Mouse (Mus musculus): ENCODE results near the gene Arhgap32. TPM values are rescaled to one million over a fixed set of nuclear protein-coding genes. Genes with fewer than 3 reads are reported as not detected.

Gene Arhgap32
- total RNA-seq, 1 experiment from 2014 or later = 0.23 TPM

DNA sequence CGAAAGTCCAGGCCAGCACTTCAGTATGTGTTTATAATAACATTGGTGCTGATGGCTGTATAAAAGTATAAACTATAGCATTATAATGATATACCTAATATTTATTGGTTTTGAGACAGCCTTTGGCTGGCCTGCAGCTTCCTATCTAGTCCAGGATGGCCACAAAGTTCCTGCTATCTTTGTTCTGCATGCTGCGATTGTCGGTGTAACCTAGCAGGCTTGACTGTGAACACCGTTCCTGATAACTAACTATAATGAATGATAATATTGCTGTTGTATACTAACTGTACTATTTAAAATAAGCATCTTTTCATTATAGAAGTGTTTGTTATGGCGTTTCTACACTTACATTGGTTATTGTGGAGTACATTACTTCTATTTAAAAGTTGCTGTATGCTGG lies 124.5 kb downstream of the Arhgap32 start:
- ATAC-seq (ENCODE audit: extremely low read depth, insufficient number of reproducible peaks, low FRiP score, poor library complexity, severe bottlenecking) = no peak

DNA sequence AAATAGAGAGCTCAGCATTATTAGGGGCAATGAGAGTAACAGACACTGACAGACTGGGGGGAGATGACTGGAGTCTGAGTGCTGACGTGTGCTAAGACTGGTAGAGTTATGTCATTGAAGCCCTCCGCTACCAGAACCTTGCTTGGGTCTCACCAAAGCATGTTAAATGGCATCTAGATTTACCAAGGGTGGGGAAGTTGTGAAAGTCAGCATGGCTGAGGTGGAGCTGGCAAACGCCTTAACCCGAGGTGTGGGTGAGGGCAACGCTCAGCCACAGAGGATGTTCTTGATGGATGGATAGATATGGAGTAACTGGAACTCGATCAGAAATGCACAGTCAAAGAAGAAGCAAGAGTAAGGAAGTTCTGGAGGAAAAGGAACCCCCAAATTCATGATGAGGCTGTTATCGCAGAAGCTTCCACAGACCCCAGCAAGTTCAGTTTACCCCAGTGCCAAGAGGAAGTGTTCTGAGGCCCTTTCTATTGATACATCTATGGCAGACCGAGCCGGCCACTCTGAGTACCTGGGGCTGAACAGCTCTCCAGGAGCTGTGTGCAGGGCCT lies 125.8 kb downstream of the Arhgap32 start:
- ATAC-seq (ENCODE audit: extremely low read depth, insufficient number of reproducible peaks, low FRiP score, poor library complexity, severe bottlenecking) = no peak

DNA sequence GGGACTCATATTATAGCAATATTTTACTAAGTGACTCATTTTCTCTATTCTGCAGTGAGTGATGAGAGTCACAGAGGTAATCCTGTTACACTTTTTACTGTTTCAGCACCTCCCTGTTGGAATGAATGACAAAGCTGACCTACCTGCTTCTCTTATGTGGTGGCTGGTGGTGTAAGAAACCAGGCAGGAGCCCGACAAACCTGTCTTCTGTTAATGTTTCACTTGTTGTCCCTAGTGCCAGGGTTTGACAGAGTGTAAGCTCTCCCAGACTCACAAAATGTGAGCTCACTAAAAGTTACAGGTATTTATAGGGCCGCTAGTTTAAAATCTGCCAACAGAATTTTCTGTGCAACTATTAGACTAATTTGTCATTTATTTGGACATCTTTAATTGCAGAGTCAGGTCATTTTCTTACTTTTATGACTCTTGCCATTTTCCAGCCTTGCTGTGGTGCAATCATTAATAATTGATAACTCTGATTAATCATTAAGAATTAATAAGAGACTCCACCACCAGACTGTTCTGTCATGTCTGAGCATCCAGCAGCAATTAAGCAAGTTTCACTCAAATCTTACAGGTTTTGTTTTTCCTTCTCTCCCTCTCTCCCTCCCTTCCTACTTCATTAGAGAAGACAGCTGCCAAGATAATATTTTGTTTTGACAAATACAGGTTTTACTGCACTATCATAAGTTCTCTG lies 127.1 kb downstream of the Arhgap32 start:
- no peak for ATAC-seq (ENCODE audit: extremely low read depth, insufficient number of reproducible peaks, low FRiP score, poor library complexity, severe bottlenecking)

DNA sequence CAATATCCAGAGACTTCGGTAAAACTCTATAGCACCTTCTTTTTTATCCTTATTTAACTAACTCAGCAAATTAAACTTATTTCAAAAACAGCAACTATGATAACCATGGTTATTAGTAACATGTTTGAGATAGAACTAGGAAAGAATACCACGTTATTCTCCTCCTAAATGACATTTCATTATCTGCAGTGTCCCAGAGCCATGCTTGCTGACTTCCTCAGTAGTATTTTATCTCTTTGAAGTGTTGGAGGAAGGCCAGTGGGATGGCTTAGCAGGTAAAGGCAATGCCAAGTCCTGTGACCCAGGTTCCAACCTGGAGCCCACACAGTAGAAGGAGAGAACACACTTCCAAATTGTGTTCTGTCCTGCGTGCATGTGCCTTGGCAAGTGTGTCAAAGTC lies 129.3 kb downstream of the Arhgap32 start:
- no peak for ATAC-seq (ENCODE audit: extremely low read depth, insufficient number of reproducible peaks, low FRiP score, poor library complexity, severe bottlenecking)

DNA sequence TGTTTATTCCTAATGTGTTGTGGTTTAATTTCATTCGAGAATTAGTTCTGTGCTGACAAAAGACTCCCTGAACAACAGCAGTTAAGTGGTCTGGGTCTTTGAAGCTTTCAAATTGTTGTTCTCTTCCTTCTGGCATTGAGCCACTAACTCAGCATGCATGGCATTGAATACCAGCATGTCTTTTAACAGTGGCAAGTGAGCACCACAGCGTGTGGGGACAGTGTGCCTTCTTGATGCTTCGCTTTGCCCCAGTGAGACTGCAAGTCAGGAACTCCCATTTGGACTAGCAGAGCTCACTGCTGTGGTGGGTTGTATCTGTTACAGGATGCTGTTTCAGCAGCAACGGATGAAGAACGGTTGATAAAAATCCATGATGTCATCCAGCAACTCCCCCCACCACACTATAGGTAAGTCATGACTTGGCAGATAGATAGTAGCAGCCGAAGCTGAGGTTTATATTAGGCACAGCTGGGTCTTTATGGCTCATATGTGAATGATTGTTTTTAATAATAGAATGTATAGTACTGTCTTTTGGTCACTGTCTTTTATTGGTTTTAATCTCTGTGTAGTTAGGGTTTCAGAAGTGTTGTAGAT lies 130.3 kb downstream of the Arhgap32 start:
- ATAC-seq (ENCODE audit: extremely low read depth, insufficient number of reproducible peaks, low FRiP score, poor library complexity, severe bottlenecking) = no peak

DNA sequence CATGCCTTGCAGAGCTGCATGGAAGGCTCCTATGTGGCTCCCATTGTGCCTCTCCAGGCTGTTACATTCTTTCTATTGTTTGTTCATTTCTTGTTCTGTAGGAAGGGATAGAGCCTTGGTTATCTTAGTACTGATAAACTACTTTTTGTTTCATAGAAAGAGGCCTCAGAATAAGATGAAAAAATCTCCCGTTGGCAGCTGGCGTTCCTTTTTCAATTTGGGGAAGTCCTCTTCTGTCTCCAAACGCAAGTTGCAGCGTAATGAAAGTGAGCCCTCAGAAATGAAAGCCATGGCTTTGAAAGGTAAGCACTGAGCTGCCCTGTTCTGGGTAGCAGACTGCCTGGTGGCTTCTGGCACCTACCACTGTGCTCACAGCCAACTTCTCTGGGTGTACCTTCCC lies 134.6 kb downstream of the Arhgap32 start:
- no peak for ATAC-seq (ENCODE audit: extremely low read depth, insufficient number of reproducible peaks, low FRiP score, poor library complexity, severe bottlenecking)

DNA sequence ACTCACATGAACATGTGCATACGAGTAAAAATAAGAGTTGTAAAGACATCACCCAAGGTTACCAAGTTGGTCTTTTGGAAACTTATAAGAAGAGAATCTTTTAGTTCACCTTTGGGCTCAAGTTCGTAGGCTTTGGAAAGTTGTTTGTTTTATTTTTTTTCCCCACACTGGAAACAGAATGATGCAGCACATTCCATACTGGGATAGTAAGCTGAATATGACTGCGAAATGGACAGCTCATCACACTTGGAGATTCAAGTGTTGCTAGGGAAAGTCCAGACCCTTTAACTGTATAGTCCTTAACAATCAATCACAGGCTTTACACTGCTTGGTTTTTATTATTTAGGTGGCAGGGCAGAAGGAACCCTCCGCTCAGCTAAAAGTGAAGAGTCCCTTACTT lies 137.8 kb downstream of the Arhgap32 start:
- no peak for ATAC-seq (ENCODE audit: extremely low read depth, insufficient number of reproducible peaks, low FRiP score, poor library complexity, severe bottlenecking)

DNA sequence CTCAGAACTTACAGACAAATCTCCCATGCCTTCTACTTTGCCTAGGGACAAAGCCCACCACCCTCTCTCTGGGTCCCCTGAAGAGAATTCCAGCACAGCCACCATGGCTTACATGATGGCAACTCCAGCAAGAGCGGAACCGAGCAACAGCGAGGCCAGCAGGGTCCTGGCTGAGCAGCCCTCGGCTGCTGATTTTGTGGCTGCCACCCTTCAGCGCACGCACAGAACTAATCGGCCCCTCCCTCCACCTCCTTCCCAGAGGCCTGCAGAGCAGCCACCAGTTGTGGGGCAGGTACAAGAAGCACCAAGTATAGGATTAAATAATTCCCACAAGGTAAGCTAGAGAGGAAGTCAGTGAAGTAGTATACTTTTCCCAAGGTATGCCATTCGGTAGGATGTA lies 141.4 kb downstream of the Arhgap32 start:
- ATAC-seq (ENCODE audit: extremely low read depth, insufficient number of reproducible peaks, low FRiP score, poor library complexity, severe bottlenecking) = no peak

DNA sequence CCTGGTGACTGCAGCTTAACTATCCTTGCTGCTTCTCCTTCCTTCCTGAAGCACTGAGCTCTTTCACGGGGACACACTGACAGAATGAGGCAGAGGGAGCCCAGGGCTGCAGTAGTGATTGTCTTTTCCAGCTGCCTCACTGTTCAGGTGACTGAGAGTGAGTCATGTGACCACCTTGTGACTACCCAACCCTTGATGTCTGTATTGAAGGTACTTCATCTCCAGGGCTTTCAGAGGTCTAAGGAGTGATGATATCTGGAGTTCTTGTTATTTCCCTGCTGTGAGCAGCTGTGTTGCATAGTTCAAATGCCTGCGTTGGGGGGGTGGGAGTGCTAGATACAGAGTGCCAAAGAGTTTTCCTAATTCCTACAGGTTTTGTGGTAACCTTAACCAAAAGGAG lies 141.9 kb downstream of the Arhgap32 start:
- ATAC-seq (ENCODE audit: extremely low read depth, insufficient number of reproducible peaks, low FRiP score, poor library complexity, severe bottlenecking) = no peak

DNA sequence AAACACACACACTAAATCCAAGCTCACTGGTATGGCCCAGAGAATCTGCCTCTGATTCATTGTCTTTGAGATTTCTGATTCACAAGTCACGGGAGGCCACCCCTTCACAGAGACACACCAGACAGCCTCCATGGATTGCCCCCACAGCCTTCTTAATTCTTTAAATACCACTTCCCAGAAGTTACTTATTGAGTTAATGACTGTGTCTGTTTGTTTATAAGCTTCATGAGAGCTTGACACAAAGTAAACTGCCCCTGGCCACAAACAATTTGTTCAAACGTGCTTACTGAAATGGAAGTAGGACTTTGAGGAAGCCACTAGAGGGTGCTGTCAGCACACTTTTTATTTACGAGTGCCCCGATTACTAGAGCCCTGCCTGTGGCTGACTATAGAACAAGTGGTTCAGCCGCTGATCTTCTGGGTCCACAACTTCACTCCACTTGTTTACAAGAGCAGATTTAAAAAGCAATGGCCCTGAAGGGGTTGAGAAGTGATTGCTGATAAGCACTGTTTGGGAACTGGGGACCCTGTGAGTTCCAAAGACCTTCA lies 156.0 kb downstream of the Arhgap32 start:
- peak; percentile 64; the same call in 1 of the 2 replicates for ATAC-seq (ENCODE audit: extremely low read depth, insufficient number of reproducible peaks, low FRiP score, poor library complexity, severe bottlenecking)

DNA sequence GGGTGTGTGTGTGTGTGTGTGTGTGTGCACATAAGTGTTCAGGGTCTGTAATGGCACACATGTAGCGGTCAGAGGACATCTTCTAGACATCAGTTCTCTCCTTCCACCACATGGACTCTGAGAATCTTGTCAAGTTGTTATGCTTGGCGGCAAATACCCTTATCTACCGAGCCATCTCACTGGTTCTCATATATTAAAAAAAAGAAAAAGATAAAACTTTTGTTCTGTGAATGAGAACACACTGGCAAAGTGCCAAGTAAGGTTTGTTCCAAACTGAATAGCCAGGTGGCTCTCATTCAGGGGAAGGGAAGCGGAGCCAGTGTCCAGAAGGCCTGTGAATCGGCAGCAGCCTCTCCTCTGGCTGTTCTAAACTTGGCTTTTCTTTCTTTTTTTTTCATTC lies 162.1 kb downstream of the Arhgap32 start:
- no peak for ATAC-seq (ENCODE audit: extremely low read depth, insufficient number of reproducible peaks, low FRiP score, poor library complexity, severe bottlenecking)

DNA sequence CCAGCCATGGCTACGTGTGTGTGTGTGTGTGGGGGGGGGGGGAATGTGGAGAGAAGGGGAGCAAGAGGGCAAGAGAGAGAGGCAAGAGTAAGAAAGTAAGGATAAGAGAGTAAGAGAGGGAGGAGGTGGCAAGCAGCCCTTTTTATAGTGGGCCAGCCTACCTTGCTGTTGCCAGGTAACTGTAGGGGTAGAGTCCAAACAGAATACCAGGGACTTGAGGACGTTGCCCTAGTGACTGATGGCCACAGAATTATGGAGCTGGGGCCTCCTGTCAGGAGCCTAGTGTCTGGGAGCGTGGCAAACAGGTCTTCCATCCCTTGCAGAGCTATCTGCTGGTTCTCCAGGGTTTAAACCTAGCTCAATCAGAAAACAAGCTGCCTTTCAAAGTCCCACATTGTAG lies 163.9 kb downstream of the Arhgap32 start:
- ATAC-seq (ENCODE audit: extremely low read depth, insufficient number of reproducible peaks, low FRiP score, poor library complexity, severe bottlenecking) = no peak

DNA sequence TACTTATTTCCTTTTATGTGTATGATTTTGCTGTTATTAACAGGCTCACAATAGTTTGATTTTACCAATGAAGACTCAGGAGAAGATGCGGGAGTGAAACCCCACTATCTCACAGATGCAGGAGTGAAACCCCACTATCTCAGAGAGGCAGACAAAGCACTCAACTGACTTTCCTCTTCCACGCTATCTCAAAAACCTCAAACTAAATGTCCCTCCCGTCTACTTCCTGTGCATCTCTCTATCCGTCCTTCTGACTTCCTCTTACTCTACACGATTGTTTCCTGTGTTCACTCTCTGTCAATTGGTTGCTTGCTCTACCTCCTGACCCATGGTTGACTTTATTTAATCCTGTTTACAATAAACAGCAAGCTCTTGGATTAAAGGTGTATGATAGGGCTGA lies 164.5 kb downstream of the Arhgap32 start:
- peak; percentile 41; the same call in 1 of the 2 replicates for ATAC-seq (ENCODE audit: extremely low read depth, insufficient number of reproducible peaks, low FRiP score, poor library complexity, severe bottlenecking)

DNA sequence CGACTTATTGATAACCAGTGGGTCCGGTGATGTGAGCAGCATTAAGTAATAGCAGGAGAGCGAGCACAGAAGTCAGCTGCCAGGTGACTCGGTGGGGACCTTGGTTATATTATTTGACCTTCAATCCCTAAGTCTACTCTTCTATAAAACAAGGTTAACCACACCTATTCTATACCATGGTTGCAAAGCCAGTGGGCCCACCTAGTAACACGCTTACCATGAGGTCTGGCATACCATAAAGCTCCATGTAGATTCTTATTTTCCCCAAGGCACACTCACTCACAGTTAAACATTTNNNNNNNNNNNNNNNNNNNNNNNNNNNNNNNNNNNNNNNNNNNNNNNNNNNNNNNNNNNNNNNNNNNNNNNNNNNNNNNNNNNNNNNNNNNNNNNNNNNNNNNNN lies 167.7 kb downstream of the Arhgap32 start:
- no peak for ATAC-seq (ENCODE audit: extremely low read depth, insufficient number of reproducible peaks, low FRiP score, poor library complexity, severe bottlenecking)

DNA sequence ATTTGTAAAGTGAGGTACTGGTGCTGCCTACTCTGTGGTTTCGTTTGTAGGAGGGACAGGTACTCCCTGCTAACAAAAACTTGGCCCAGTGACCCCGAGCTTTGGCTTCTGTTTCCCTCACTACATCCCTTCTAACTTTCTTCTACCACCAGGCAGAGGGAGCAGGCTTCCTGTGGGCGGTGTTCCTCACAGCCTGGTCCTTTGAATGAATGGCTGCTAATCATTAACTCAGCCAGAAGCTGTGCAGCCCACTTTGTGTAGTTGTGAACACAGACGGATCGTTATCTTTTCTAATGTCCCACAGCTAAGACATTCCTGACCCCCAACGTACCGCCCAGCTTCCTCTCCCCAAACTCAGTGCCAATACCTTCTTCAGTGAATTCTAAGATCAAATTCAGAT lies 175.7 kb downstream of the Arhgap32 start:
- ATAC-seq (ENCODE audit: extremely low read depth, insufficient number of reproducible peaks, low FRiP score, poor library complexity, severe bottlenecking) = no peak

DNA sequence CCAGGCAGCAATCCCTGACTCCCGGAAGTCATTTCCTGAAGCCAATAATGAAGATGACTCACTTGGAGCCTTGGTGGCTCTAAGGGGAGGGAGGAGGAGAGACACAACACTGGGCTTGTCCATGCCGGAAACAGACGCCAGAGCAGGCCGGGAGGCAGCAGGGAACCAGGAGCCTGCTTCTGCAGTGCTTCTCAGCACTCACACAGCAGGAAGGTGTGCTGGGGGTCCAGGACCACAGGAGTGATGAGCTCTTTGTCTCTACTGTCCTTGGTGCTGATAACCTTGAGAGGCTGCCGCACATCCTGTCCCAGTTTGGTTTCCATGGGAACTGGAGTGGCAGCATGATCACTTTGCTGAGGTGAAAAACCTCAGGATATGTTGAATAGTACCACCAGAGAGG lies 176.8 kb downstream of the Arhgap32 start:
- no peak for ATAC-seq (ENCODE audit: extremely low read depth, insufficient number of reproducible peaks, low FRiP score, poor library complexity, severe bottlenecking)

DNA sequence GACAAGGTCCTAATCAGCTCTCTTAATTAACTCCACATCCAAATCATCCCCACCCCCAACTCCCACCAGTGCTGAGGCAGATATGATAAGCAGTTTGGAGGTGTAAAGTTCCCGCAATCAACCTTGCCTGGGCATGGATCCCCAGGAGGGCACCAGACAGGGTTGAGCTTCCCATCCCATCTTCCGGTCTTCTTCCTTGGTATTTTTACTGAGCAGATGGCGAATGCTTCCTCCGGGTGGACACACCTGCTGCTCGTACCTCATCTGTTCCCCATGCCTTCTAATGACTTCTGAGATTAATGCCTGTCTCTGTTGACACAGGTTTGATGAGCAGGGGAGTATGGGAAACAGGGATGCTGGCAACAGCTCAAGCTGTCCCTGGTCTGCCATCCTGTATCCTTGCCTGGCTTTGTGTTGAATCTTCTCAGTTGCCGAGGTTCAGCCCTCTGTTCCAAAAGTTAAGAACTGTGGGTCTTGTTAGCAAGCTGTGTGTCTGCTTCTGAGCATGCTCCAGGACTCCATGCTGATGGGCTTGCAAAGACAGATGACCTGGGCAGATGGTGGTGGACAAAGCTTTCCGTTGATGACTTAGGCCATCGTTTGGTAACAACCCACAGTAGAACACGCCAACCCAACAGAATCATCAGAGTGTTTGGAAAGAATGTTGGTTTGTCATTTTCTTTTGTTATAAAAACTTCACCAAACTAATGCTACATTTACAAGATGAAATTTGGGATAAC lies 179.3 kb downstream of the Arhgap32 start:
- no peak for ATAC-seq (ENCODE audit: extremely low read depth, insufficient number of reproducible peaks, low FRiP score, poor library complexity, severe bottlenecking)

DNA sequence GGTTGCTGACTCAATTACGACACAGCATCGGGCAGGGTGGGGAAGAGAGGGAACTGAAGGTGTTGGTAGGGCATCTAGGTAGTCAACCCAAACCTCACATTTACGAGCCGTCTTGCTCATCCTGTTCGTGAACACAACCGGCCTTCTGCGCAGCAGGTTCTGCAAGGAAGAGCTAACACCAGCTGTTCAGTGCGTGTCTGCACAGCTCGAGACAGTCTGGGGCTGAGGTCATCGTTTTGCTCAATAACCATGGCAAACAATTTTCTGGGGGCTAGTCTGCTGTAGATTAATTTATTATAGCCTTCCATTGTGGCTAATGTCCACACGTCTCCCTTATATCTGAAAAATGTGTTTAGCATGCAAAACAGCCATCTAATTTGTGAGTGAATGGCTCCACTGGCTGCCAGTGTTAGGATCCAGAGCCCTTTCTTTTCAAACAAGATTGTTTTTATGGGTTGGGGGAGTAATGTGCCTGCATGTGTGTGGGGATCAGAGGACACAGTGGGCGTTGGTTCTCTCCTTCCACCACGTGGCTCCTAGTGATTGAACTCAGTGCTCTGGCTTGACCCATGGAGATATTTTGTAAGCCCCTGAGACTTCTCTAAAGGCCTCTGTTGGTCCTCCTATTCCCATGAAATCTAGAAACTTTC lies 186.7 kb downstream of the Arhgap32 start:
- no peak for ATAC-seq (ENCODE audit: extremely low read depth, insufficient number of reproducible peaks, low FRiP score, poor library complexity, severe bottlenecking)

DNA sequence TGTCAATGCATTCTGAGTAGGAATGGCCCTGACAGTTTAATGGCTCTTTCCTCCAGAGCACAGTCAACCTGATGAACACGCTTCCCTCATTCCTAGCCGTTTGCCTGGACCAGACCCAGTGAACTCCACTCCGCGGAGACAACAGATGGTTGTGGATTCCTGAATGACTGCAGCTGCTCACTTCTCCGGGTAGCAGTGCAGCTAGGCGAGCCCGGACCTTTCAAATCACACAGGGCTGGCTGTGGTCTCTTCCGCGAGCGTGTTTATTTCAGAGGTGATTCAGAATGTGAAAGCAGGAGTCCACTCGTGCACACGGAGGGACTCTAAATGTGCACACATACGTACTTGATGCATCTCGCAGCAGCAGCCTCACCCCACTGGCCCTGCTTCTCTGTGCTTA lies 195.8 kb downstream of the Arhgap32 start:
- ATAC-seq (ENCODE audit: extremely low read depth, insufficient number of reproducible peaks, low FRiP score, poor library complexity, severe bottlenecking) = no peak

Data from neutrophil, adult 5-6 weeks (primary cell).